Mouse (Mus musculus) thymus, postnatal 36 days (tissue): ENCODE data around the gene Lclat1.
"Not testable (repeated sequence)": the region's sequence is repeated elsewhere in the genome, so short reads cannot be mapped to it uniquely, and the experiment has no call there.

Experiments
- DNase-seq, 2 experiments: peaks; one replicate each; pipeline ENCODE4 v3.0.0; 2022; ENCODE audit warnings: mixed read lengths in 2 of 2

Gene Lclat1

GRCm38 (mm10) chr17:73145426-73145825 lies 37.6 kb downstream of the Lclat1 start:
- no peak for DNase-seq

GRCm38 (mm10) chr17:73148607-73149006 lies 40.8 kb downstream of the Lclat1 start:
- DNase-seq, result no peak

- DNase-seq, result not testable (repeated sequence)
Measured at GRCm38 (mm10) chr17:73152790-73153525, 45.2 kb downstream of the Lclat1 start.

- no peak for DNase-seq
Measured at GRCm38 (mm10) chr17:73153672-73154071, 45.9 kb downstream of the Lclat1 start.

- DNase-seq, result no peak
Measured at GRCm38 (mm10) chr17:73156606-73157005, 48.8 kb downstream of the Lclat1 start.

GRCm38 (mm10) chr17:73161795-73162194 lies 54.0 kb downstream of the Lclat1 start:
- DNase-seq, result peak in 1 of 2 experiments; percentile 17

GRCm38 (mm10) chr17:73162445-73163208 lies 54.8 kb downstream of the Lclat1 start:
- DNase-seq, result peak; percentile 49 to 67

- peak; percentile 41 to 53 for DNase-seq
Measured at GRCm38 (mm10) chr17:73163597-73163996, 55.8 kb downstream of the Lclat1 start.

GRCm38 (mm10) chr17:73164121-73164520 lies 56.3 kb downstream of the Lclat1 start:
- no peak for DNase-seq

GRCm38 (mm10) chr17:73169461-73169860 lies 61.7 kb downstream of the Lclat1 start:
- no peak for DNase-seq

GRCm38 (mm10) chr17:73170141-73170540 lies 62.4 kb downstream of the Lclat1 start:
- DNase-seq, result no peak

GRCm38 (mm10) chr17:73174083-73174562 lies 66.3 kb downstream of the Lclat1 start:
- DNase-seq, result peak; percentile 72 to 73

GRCm38 (mm10) chr17:73175720-73176119 lies 67.9 kb downstream of the Lclat1 start:
- no peak for DNase-seq

- no peak for DNase-seq
Measured at GRCm38 (mm10) chr17:73177079-73177478, 69.3 kb downstream of the Lclat1 start.

- no peak for DNase-seq
Measured at GRCm38 (mm10) chr17:73186929-73187328, 79.1 kb downstream of the Lclat1 start.

- DNase-seq, result no peak
Measured at GRCm38 (mm10) chr17:73194146-73194545, 86.4 kb downstream of the Lclat1 start.

- DNase-seq, result no peak
Measured at GRCm38 (mm10) chr17:73194575-73194974, 86.8 kb downstream of the Lclat1 start.

- no peak for DNase-seq
Measured at GRCm38 (mm10) chr17:73195074-73195723, 87.4 kb downstream of the Lclat1 start.

- peak; percentile 66 to 67 for DNase-seq
Measured at GRCm38 (mm10) chr17:73196139-73196538, 88.4 kb downstream of the Lclat1 start.

- DNase-seq, result no peak
Measured at GRCm38 (mm10) chr17:73197724-73198123, 89.9 kb downstream of the Lclat1 start.

GRCm38 (mm10) chr17:73199387-73199786 lies 91.6 kb downstream of the Lclat1 start:
- DNase-seq, result no peak

GRCm38 (mm10) chr17:73200380-73200779 lies 92.6 kb downstream of the Lclat1 start:
- no peak for DNase-seq

GRCm38 (mm10) chr17:73203642-73204332 lies 96.0 kb downstream of the Lclat1 start:
- no peak for DNase-seq
